Mouse (Mus musculus) spleen, adult 18-20 months (tissue): ENCODE results near the gene Ctla4.

Experiments
- DNase-seq, 2 experiments: peaks; one replicate each; pipeline ENCODE4 v3.0.0; 2022; ENCODE audit warnings: mixed read lengths in 2 of 2

Ctla4 gene

GRCm38 (mm10) chr1:60930397-60930796, 43.6 kb downstream of the Ctla4 start:
- DNase-seq, result no peak

GRCm38 (mm10) chr1:60935968-60936581, 49.3 kb downstream of the Ctla4 start:
- DNase-seq, result no peak

GRCm38 (mm10) chr1:60936963-60937711, 50.3 kb downstream of the Ctla4 start:
- no peak for DNase-seq

- DNase-seq, result no peak
Measured at GRCm38 (mm10) chr1:60938256-60938655, 51.5 kb downstream of the Ctla4 start.

GRCm38 (mm10) chr1:60938974-60939373, 52.2 kb downstream of the Ctla4 start:
- DNase-seq, result no peak

- DNase-seq, result no peak
Measured at GRCm38 (mm10) chr1:60940023-60940422, 53.2 kb downstream of the Ctla4 start.

GRCm38 (mm10) chr1:60940620-60941019, 53.8 kb downstream of the Ctla4 start:
- DNase-seq, result no peak

- DNase-seq, result peak in 1 of 2 experiments; percentile 37
Measured at GRCm38 (mm10) chr1:60941056-60942048, 54.6 kb downstream of the Ctla4 start.

GRCm38 (mm10) chr1:60942921-60943320, 56.1 kb downstream of the Ctla4 start:
- no peak for DNase-seq

- DNase-seq, result no peak
Measured at GRCm38 (mm10) chr1:60945633-60946401, 59.0 kb downstream of the Ctla4 start.

- DNase-seq, result no peak
Measured at GRCm38 (mm10) chr1:60948112-60948511, 61.3 kb downstream of the Ctla4 start.

GRCm38 (mm10) chr1:60952958-60953357, 66.2 kb downstream of the Ctla4 start:
- no peak for DNase-seq

GRCm38 (mm10) chr1:60953686-60954085, 66.9 kb downstream of the Ctla4 start:
- DNase-seq, result no peak

- no peak for DNase-seq
Measured at GRCm38 (mm10) chr1:60954759-60955158, 68.0 kb downstream of the Ctla4 start.

- DNase-seq, result no peak
Measured at GRCm38 (mm10) chr1:60955186-60955585, 68.4 kb downstream of the Ctla4 start.

- DNase-seq, result no peak
Measured at GRCm38 (mm10) chr1:60956196-60956595, 69.4 kb downstream of the Ctla4 start.

- DNase-seq, result no peak
Measured at GRCm38 (mm10) chr1:60958287-60958686, 71.5 kb downstream of the Ctla4 start.

GRCm38 (mm10) chr1:60959246-60959645, 72.4 kb downstream of the Ctla4 start:
- no peak for DNase-seq

GRCm38 (mm10) chr1:60960451-60960850, 73.7 kb downstream of the Ctla4 start:
- no peak for DNase-seq

- DNase-seq, result peak in 1 of 2 experiments; percentile 50
Measured at GRCm38 (mm10) chr1:60961080-60961479, 74.3 kb downstream of the Ctla4 start.

- no peak for DNase-seq
Measured at GRCm38 (mm10) chr1:60962095-60962494, 75.3 kb downstream of the Ctla4 start.
